Mouse (Mus musculus): ENCODE measurements at regions not wholly inside any gene's neighbourhood (a gene's known extent, or its start where the extent isn't known, plus 50 kb on each side); places are given as distances from the start of the nearest gene placed in this dataset.

DNA sequence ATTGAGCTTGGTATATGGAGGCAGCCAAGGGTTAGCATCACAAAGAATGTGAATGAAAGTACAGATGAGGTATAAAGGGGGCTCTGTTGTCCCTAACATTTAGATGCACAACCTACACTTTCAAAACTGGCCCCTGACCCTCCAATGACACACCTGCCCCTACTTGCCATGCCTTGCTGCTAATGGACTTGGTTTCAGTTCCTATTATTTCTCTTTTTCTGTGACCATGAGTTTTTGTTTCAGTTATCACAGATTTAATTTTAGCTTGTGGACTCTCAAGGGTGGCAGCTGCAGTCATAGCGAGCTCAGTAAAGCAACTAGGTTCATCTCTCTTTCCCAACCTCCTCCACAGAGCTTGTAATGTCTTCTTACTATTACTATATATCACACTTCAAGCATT, 150.3 kb downstream of the Hira start:
- TF ChIP-seq POLR2A (IDR thresholded peaks at IDR 0.05; ENCODE audit: insufficient read depth, low read length) (no peak), CTCF (IDR thresholded peaks at IDR 0.05; ENCODE audit: low read depth, low read length) (no peak)

Measured in ES-Bruce4 (cell line).